Mouse (Mus musculus) brown adipose tissue, adult 24 weeks (tissue): ENCODE measurements at regions not wholly inside any gene's neighbourhood (a gene's known extent, or its start where the extent isn't known, plus 50 kb on each side); places are given as distances from the start of the nearest gene placed in this dataset.

Experiments
- H3K27ac ChIP-seq: fragments of 200-500 bp; replicated peaks from 2 replicates; pipeline ENCODE4 v1.5.1; 2012; ENCODE audit warnings: low read depth, mild to moderate bottlenecking, low read length
- H3K4me1 ChIP-seq: fragments of 200-500 bp; 2 replicates; pipeline ENCODE4 v1.6.1; 2012; ENCODE audit warnings: low read length, mixed read lengths; ENCODE audit not compliant: control insufficient read depth, insufficient read depth, insufficient read length
- H3K4me3 ChIP-seq: fragments of 200-500 bp; 2 replicates; pipeline ENCODE4 v1.5.1; 2012; ENCODE audit warnings: low read depth, mild to moderate bottlenecking, low read length, moderate library complexity; ENCODE audit not compliant: insufficient read depth

- Histone ChIP-seq H3K4me3 (no peak overlapping the region), H3K27ac (no peak overlapping the region), H3K4me1 (no peaks in the 10 kb centered on the region; the same call in 1 of the 2 replicates)
Measured at GRCm38 (mm10) chr10:8018229-8019026, 62.4 kb upstream of the Tab2 start.

DNA sequence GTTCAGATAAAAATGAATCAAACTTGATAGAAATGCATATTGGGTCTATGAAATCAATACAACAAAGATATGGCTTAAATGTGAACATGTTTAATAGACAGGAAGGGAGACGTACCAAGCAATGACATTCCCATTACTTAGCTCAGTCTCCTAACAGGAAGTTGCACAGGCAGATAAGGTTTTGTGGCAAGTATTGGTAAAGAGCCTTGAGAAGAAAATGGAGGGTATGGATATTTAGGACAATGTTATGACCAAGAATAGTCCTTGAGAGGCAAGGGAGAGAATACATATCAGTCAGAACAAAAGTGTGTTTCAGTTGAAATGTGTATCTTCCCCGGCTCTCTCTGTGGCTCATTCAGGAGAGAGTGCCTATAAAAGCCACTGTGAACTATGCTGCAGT, 60.7 kb upstream of the Tab2 start:
- no peak overlapping the region for H3K27ac ChIP-seq
- no peaks in the 10 kb centered on the region; the same call in 1 of the 2 replicates for H3K4me1 ChIP-seq
- H3K4me3 ChIP-seq = no peak overlapping the region

GRCm38 (mm10) chr10:8011744-8012143, 55.7 kb upstream of the Tab2 start:
- Histone ChIP-seq H3K4me1 (no peaks in the 10 kb centered on the region), H3K4me3 (no peak overlapping the region), H3K27ac (no peak overlapping the region)

GRCm38 (mm10) chr10:8011138-8011537, 55.1 kb upstream of the Tab2 start:
- no peak overlapping the region for H3K4me3 ChIP-seq
- H3K4me1 ChIP-seq = no peaks in the 10 kb centered on the region
- H3K27ac ChIP-seq = no peak overlapping the region

DNA sequence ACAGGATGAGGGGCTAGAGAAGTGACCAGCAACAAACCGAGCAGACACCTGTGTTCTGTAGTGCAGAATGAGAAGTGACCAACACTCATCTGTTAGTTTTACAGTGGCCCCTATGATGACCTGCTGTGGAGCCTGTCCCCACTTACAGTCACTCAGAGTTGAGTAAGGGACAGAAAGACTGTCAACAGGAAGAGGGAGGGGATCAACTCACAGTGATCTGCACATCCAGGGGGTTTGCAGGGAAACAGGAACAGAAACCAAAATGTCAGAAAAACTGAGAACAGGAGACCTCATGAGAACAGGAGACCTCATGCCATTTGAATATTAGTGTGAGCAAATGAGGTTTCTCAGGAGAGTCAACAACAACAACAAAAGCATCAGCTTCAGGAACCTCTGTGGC, 53.8 kb upstream of the Tab2 start:
- Histone ChIP-seq H3K27ac (no peak overlapping the region), H3K4me3 (no peak overlapping the region), H3K4me1 (no peaks in the 10 kb centered on the region)

GRCm38 (mm10) chr10:8007990-8008368, 51.9 kb upstream of the Tab2 start:
- Histone ChIP-seq H3K4me1 (no peaks in the 10 kb centered on the region), H3K4me3 (no peak overlapping the region), H3K27ac (no peak overlapping the region)

DNA sequence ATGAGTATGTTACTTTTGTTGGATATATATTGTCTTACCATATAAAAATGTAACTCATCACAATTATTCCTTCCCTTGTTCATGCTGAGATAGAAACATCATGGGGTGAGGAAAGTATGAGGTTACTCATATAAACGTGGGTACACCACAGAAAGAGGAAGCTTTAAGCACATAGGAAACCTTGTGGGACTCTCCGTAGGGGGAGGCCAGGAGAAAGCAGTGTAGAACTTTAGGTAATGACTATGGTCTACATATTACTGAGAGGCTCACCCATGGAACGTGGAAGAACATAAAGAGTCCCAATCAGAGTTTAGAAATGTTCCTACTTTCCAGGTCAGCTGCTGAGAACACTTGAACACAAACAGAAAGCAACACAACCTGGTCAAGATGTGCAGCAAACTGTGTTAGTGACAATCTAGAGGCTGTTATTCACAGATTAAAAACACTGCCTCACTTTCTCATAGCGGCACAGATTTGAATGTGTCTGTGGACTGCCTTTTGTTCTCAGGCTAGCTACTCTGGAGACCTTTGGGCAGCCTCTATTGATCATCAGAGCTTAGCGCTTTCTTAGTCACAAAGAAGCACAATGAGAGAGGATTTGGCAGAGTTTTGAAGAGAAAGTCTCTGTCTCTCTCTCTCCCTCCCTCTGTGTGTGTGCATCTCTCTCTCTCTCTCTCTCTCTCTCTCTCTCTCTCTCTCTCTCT, 51.4 kb upstream of the Tab2 start:
- Histone ChIP-seq H3K4me3 (no peak overlapping the region), H3K4me1 (no peaks in the 10 kb centered on the region), H3K27ac (no peak overlapping the region)
